Mouse (Mus musculus) midbrain, embryonic 16.5 days (tissue): Measurements from ENCODE around the gene Elf2. TPM values are rescaled to one million over a fixed set of nuclear protein-coding genes. Genes with fewer than 3 reads are reported as not detected.

ENCODE experiments used
- ATAC-seq: fragments of 200-750 bp; cut with Nextera tagmentation; 2 replicates; pipeline ENCODE4 v1.8.0; 2017; ENCODE audit warnings: moderate TSS enrichment
- H3K27ac ChIP-seq: fragments of 300-500 bp; sonication (generic); 2 replicates; pipeline ENCODE4 v1.5.1; 2014; ENCODE audit warnings: mild to moderate bottlenecking, low read length, mixed read lengths
- H3K27me3 ChIP-seq: fragments of 300-500 bp; sonication (generic); 2 replicates; pipeline ENCODE4 v1.6.1; 2014; ENCODE audit warnings: low read depth, low read length, mixed read lengths; ENCODE audit not compliant: control insufficient read depth, insufficient read depth
- H3K36me3 ChIP-seq: fragments of 300-500 bp; sonication (generic); 2 replicates; pipeline ENCODE4 v1.6.1; 2014; ENCODE audit warnings: mild to moderate bottlenecking, low read length, moderate library complexity, mixed read lengths; ENCODE audit not compliant: control insufficient read depth, insufficient read depth
- H3K4me1 ChIP-seq: fragments of 300-500 bp; sonication (generic); 2 replicates; pipeline ENCODE4 v1.6.1; 2014; ENCODE audit warnings: mild to moderate bottlenecking, low read length, mixed read lengths; ENCODE audit not compliant: control insufficient read depth, insufficient read depth
- H3K4me2 ChIP-seq: fragments of 300-500 bp; sonication (generic); 2 replicates; pipeline ENCODE4 v1.6.1; 2014; ENCODE audit warnings: mild to moderate bottlenecking, low read length, mixed read lengths
- H3K4me3 ChIP-seq: fragments of 300-500 bp; sonication (generic); 2 replicates; pipeline ENCODE4 v1.5.1; 2014; ENCODE audit warnings: low read depth, mild to moderate bottlenecking, low read length, moderate library complexity, mixed read lengths
- H3K9ac ChIP-seq: fragments of 300-500 bp; sonication (generic); 2 replicates; pipeline ENCODE4 v1.6.1; 2014; ENCODE audit warnings: low read depth, low read length, mixed read lengths
- H3K9me3 ChIP-seq: fragments of 300-500 bp; sonication (generic); replicated peaks from 2 replicates; pipeline ENCODE4 v1.6.1; 2014; ENCODE audit warnings: mild to moderate bottlenecking, low read length, mixed read lengths; ENCODE audit not compliant: control insufficient read depth, poor library complexity, severe bottlenecking
- WGBS: fragments of 180-500 bp; shearing (Covaris S2); extraction: QIAGEN DNeasy Blood & Tissue Kit; methylation state at CpG from one replicate; pipeline ENCODE4 v1.1.7; 2014; 5-methylcytosine and 5-hydroxymethylcytosine counted together
- polyA plus RNA-seq: library from polyadenylated mRNA; unstranded; fragments of >200 nt; fragmentation: Nextera tagmentation; extraction: Ambion mirVana; gene quantifications from 2 replicates; pipeline ENCODE4 v1.2.1, GENCODE M21; 2015

Elf2 gene
- 27.1 and 27.7 TPM in 2 replicates for polyA plus RNA-seq

DNA sequence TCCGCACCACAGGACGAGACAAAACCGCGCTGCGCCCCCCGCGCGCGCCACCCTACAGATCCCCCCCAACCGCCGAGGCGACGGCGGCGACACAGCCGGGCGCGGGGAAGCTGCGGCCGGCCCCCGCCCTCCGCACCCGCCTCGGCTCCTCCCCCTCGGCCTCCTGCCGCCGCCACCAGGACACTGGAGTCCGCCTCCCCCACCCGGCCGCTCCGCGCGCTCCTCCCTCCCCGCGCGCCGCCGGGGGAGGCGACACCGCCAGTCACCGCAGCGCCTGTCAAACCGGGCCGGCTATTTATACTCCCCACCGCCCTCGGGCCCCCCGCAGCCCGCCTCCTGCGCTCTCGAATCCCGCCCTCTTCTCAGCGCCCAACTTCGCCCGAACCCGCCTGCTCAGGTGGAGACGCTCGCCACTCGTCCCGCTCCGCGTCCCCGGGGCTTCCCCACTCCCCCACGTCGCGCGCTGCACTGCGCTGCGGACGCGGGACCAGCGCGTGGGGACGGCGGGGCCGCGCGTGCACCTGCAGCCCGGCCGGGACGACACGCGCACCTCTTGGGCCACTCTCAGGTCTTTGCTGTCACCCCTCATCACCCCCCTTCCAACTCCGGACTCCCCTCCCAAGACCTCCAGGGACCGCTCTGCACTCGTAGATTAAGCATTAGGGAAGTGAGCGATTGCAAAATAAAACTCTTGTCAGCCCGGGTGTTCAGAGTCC, at the start of gene Elf2:
Elf2 (minus strand) TSS at position 112 of the 716 bp plus-strand sequence.
- under 1% methylated on average over 83 of the region's 87 CpGs for WGBS
- peak; percentile 84 for ATAC-seq
- peak within 1 kb of the TSS; percentile 93 for H3K4me3 ChIP-seq
- H3K9ac ChIP-seq, result peak within 1 kb of the TSS; percentile 87
- H3K27me3 ChIP-seq, result no peaks in the 10 kb centered on the region
- H3K4me1 ChIP-seq, result peaks cover 11% of the 10 kb centered on the region
- H3K4me2 ChIP-seq, result peak within 1 kb of the TSS; percentile 92
- peak within 1 kb of the TSS; percentile 94 for H3K27ac ChIP-seq
- no peaks in the 10 kb centered on the region for H3K9me3 ChIP-seq
- H3K36me3 ChIP-seq, result no peaks in the 10 kb centered on the region

DNA sequence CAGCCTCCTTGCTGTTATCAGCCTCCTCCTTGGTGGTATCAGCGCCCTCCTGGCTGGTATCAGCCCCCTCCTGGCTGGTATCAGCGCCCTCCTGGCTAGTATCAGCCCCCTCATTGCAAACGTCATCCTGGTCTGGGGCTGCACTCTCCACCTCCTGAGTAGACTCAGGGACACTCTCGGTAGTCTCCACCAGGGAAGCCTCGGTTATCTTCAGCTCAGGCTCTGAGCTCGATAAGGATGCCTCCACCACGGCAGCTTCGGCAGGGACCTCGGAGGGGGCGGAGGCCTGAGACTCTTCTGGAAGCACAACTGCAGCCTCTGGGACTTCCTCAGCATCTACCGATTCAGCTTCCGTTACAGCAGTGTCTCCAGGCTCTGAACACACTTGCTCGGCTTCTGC, 48.4 kb upstream of the Elf2 start:
- Histone ChIP-seq H3K4me2 (peak overlapping the region; percentile 35), H3K27me3 (no peaks in the 10 kb centered on the region; the same call in 1 of the 2 replicates), H3K27ac (no peak overlapping the region), H3K9ac (no peak overlapping the region), H3K9me3 (no peaks in the 10 kb centered on the region), H3K36me3 (no peaks in the 10 kb centered on the region), H3K4me3 (peak overlapping the region; percentile 10; the same call in 1 of the 2 replicates), H3K4me1 (no peaks in the 10 kb centered on the region)
- no peak for ATAC-seq
- 6% methylated on average over 13 of the region's 13 CpGs for WGBS

DNA sequence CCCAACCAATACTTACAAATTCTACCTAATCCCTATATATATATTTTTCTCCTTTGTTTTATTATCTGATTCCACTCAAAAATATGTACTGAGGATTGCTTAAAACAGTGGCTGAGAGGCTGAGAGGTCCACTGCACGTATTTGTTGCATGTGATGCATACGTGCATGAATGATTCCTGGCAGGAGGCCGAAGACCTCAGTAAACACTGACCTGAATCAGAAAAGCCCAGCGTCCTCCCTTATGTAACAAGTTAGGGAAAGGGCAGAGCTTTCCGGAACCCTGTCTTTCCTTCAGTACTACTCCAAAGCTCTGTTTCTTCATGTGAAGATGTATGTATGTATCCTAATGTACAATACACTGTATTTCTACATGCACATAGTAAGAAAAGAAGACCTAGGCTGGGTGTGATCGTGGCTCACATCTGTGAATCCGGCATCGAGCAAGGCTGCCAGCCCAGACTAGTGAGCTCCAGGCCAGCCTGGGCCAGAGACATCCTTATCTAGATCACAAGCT, 47.5 kb upstream of the Elf2 start:
- WGBS, result 48% methylated on average over 8 of the region's 8 CpGs
- ATAC-seq, result no peak
- Histone ChIP-seq H3K27ac (no peak overlapping the region), H3K36me3 (no peaks in the 10 kb centered on the region), H3K4me2 (no peak overlapping the region), H3K9me3 (no peaks in the 10 kb centered on the region), H3K9ac (no peak overlapping the region), H3K27me3 (no peaks in the 10 kb centered on the region; the same call in 1 of the 2 replicates), H3K4me3 (no peak overlapping the region), H3K4me1 (no peaks in the 10 kb centered on the region; the same call in 1 of the 2 replicates)

DNA sequence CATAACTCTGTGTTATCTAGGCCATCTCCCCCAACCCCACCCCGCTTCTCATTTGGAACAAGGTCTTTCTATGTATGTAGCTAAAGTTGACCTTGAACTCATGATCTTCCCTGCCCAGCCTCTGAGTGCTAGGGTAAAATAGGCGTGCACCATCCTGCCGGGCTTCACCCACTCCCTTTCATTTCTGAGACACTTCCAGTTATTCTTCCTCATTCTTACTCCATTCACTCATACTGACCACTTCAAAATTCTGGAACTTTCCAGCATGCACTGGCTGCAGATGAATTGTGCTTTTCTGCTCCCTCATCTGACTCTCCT, 46.6 kb upstream of the Elf2 start:
- no peak for ATAC-seq
- Histone ChIP-seq H3K4me1 (no peaks in the 10 kb centered on the region; the same call in 1 of the 2 replicates), H3K4me2 (no peak overlapping the region), H3K9me3 (no peaks in the 10 kb centered on the region), H3K36me3 (no peaks in the 10 kb centered on the region), H3K27me3 (no peaks in the 10 kb centered on the region; the same call in 1 of the 2 replicates), H3K27ac (no peak overlapping the region), H3K4me3 (no peak overlapping the region), H3K9ac (no peak overlapping the region)
- WGBS, result 86% methylated on average over 3 of the region's 3 CpGs

DNA sequence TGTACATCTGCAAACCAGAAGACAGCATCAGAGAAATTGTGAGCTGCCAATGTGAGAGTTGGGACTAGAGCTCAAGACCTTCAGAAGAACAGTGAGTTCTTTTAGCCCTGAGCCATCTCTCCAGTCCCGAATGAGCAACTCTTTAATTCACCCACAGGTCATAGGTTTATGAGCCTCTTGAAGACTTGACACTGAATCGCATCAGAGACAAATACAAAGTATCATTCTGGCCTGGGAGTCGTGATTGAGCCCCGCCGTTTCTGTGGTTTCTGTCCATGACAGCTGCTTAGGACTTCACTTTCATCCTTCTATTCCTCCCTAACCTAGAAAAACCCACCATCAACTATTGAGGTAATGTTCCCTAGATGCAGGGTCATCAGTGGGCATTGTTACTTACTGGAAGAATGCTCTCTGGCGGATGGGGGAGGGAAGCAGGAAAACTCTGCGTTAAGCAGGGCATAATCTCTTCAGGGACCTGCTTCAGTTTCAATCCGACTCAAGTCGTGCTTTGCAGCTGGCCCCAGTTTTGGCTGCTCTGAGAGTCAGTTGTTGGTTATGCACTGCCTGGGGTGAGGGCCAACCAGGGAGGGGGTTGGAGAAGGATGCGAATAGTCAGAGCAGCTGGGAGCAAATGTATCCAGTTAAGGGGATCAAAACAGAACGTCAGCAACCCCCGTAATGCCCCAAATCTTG, 46.1 kb upstream of the Elf2 start:
- no peak overlapping the region for H3K4me3 ChIP-seq
- WGBS, result 40% methylated on average over 12 of the region's 12 CpGs
- no peak for ATAC-seq
- H3K36me3 ChIP-seq, result no peaks in the 10 kb centered on the region
- no peak overlapping the region for H3K27ac ChIP-seq
- H3K4me2 ChIP-seq, result no peak overlapping the region
- no peaks in the 10 kb centered on the region; the same call in 1 of the 2 replicates for H3K4me1 ChIP-seq
- no peaks in the 10 kb centered on the region; the same call in 1 of the 2 replicates for H3K27me3 ChIP-seq
- no peak overlapping the region for H3K9ac ChIP-seq
- H3K9me3 ChIP-seq, result no peaks in the 10 kb centered on the region

DNA sequence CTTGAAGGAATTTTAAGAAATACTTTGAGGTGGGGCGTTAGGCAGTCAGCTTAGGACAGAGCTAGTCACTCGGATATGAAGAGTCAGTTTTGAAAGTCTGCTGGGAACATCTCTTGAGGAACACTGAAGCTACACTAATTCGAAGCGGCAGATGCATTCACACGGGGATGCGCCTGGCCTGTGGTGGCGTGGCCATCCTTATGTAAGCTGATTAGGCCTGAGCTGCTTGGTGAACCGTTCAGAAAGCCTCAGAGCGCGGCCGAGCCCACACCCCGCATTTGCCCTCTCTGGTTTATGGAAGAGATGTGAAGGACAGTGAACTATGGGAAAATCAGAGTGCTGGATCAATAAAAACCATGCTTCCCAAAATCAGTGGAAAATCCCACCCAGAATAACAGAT, 42.9 kb upstream of the Elf2 start:
- Histone ChIP-seq H3K9ac (no peak overlapping the region), H3K27me3 (no peaks in the 10 kb centered on the region; the same call in 1 of the 2 replicates), H3K9me3 (no peaks in the 10 kb centered on the region), H3K4me1 (no peaks in the 10 kb centered on the region; the same call in 1 of the 2 replicates), H3K4me2 (no peak overlapping the region), H3K4me3 (no peak overlapping the region), H3K27ac (no peak overlapping the region), H3K36me3 (no peaks in the 10 kb centered on the region)
- ATAC-seq, result no peak
- 15% methylated on average over 12 of the region's 12 CpGs for WGBS

DNA sequence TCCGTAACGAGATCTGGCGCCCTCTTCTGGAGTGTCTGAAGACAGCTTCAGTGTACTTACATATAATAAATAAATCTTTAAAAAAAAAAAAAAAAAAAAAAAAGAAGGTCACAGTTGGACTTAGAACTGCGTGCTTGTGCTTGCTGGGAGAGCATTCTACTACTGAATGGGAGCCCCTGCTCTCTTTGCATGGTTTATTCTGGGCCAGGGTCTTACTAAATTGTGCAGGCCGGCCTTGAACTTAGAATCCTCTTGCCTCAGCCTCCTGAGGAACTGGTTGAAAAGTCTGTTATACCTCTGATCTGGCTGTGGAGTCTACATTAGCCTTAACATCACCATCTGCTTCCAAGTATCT, 40.2 kb upstream of the Elf2 start:
- no peaks in the 10 kb centered on the region; the same call in 1 of the 2 replicates for H3K4me1 ChIP-seq
- no peak for ATAC-seq
- H3K9ac ChIP-seq, result no peak overlapping the region
- no peaks in the 10 kb centered on the region for H3K27me3 ChIP-seq
- H3K4me3 ChIP-seq, result no peak overlapping the region
- no peaks in the 10 kb centered on the region for H3K9me3 ChIP-seq
- 87% methylated on average over 2 of the region's 5 CpGs for WGBS
- H3K36me3 ChIP-seq, result no peaks in the 10 kb centered on the region
- no peak overlapping the region for H3K4me2 ChIP-seq
- H3K27ac ChIP-seq, result no peak overlapping the region

DNA sequence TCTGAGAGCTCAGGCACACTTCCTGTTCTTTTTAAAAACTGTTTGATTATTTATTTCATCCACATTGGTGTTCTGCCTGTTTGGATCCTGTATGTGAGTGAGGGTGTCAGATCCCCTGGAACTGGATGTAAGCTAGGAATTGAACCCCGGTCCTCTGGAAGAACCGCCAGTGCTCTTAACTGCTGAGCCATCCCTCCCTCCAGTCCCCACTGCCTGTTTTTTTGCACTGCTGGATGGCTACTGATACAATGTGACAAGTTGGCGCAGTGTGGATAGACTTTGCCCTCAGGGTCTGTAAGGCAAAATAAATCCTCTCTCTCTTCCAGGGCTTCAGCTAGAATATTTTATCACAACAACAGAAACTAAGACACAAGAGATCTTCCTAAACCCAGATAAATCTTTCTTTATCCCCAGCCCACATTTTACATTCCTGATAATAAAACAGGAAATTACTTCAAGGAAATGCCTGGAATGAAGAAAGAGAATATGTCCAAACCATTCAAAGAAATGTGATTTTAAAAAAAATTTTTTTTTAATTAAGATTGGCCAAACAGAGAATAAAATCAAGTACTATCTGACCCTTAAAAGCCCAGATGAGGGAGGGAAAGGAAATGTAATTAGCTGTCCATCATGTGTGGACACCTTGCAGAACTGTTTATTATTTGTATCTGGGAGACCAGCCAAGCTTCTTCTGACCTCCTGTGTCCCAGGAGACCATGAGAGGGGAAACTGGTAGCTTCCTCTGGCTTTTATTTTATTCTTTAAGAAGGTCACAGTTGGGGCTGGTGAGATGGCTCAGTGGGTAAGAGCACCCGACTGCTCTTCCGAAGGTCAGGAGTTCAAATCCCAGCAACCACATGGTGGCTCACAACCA, 39.6 kb upstream of the Elf2 start:
- Histone ChIP-seq H3K36me3 (no peaks in the 10 kb centered on the region), H3K4me3 (no peak overlapping the region), H3K4me2 (no peak overlapping the region), H3K9ac (no peak overlapping the region), H3K27me3 (no peaks in the 10 kb centered on the region), H3K9me3 (no peaks in the 10 kb centered on the region), H3K4me1 (no peaks in the 10 kb centered on the region; the same call in 1 of the 2 replicates), H3K27ac (no peak overlapping the region)
- no peak for ATAC-seq
- WGBS, result 78% methylated on average over 5 of the region's 5 CpGs
